Mouse (Mus musculus): ENCODE data around the gene Dnali1. TPM values are rescaled to one million over a fixed set of nuclear protein-coding genes. Genes with fewer than 3 reads are reported as not detected.

Gene Dnali1
- polyA plus RNA-seq (2012; rRNA removed; ENCODE audit: low replicate concordance), result 0.09 TPM in 1 of 2 replicates, not detected in the other

DNA sequence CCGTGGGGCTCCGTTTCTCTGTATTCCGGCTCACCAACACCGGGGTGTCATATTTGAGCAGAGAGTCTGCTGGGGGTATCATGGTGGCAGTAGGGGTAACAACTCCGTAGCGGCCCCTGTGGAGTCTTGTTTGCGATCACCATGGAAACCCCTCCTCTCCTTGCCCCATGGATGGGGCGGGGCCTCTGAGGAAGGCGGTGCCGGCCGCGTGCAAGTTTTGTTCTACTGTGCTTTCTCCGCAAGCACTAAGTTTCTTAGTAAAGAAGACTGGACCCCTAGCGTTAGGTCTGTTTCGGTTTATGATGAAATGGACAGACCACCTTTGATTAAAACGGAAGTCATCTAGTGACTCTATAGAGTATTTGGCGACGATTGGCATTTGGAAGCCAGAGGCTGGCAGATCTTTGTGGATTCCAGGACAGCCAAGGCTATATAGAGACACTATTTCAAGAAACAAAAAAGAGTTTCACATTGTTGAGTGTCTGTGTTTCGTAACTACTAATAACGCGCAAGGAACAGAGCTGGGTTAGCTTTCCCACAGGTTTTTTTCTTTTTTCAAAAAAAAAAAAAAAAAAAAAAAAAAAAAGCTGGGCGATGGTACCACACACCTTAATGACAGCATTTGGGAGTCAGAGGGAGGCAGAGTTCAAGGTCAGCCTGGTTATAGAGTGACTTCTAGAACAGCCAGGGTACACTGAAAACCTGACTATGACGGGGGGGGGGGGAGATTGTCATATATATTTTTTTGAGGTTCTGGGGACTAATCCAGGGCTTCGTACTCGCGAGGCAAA, at the start of gene Dnali1:
Dnali1 (minus strand) TSS at position 187 of the 791 bp plus-strand sequence.

DNA sequence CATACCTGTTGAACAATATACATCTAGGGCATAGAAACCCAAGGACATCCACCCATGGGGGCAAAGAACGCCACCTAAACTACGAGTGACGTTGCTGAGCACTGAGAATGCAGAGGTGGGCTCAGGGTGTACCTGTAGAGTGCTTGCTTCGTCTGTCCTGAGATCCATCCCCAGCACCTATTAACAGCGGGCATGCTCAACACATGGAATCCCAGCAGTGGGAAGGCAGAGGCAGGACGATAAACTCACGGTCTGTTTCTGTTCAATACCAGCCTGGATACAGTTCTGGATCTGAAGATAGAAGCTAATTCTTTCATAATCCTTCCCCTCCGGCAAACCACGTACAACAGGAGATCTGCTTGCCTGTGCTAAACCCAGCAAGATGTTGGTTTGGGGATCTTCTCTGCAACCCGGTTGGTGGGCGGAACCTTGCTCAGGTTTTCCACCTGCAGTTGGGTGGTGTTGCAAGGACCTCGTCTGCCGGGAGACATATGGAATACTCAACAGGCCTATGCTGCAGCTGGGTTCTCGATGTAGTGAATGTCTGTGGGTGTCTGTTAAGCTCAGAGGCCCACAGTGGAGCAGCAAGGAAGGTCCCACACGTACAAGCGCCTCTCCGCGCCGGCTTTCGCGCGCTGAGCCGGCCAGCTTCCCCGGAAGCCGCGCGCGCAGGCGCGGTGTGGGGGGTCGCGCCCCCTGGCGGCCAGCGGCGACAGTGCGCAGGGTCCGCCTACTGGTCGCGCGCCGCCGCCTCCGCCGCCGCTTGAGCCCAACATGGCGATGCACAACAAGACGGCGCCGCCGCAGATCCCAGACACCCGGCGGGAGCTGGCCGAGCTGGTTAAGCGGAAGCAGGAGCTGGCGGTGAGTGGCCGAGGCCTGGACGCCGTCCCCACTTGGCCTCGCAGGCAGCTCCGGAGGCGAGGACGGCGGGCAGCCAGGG, 19.2 kb upstream of the Dnali1 start, which contains the start of gene Meaf6:
Meaf6 (plus strand) TSS at position 732 of the 943 bp plus-strand sequence.

DNA sequence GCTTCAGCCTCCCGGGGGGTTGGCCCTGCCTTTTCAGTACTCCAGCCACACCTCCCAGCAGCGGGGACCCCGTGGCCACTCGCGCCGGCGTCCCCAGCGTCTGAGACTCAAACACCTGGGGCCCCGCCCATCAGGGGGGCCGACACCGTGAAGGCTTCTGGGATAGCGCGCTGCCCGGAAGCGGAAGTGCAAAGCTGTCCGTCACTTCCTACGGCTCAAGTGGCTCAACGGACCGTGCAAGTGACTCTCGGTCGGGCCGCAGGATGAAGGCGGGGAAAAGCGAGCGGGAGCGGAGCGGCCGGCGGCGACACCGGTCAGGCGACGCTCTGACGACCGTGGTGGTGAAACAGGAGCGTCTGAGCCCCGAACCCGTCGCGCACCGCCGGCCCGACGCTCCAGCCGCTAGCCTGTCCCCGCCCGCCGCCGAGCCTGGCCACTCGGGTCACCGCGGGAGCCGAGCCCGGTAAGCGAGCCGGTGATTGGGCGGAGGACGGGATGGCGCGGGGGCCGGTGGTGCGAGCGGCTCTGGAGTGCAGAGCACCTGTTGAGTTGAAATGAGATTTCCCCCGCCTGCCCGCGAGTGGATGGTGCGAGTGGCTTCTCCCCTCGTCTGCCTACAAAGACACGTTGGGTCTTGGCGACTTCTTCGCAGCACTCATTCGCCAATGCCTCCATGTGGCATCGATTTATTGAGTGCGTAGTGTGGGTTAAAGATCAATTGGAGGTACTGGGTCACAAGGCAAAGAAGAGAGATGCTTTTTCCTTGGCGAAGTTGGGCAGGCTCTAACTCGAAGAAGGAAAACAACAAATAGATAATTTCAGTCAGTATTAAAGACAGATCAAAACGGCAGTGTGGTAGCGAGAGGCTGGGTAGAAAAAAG, 1.2 kb upstream of the Dnali1 start, which contains the start of gene Snip1:
Snip1 (plus strand) TSS at position 183 of the 881 bp plus-strand sequence.

GRCm38 (mm10) chr4:125015806-125016635, 49.5 kb downstream of the Dnali1 start, which contains the start of gene Gnl2:
Gnl2 (plus strand) TSS chr4:125016585.

Other genes with a start within 250 kb of the Dnali1 start
- 29.5 and 40.0 TPM in 2 replicates for gene Yrdc, start 215.0 kb downstream of the Dnali1 start, polyA plus RNA-seq (2012; rRNA removed; ENCODE audit: low replicate concordance)
- 43.1 and 59.2 TPM in 2 replicates for gene 1110065P20Rik, start 214.5 kb downstream of the Dnali1 start, polyA plus RNA-seq (2012; rRNA removed; ENCODE audit: low replicate concordance)
- gene Maneal, start 203.5 kb downstream of the Dnali1 start, polyA plus RNA-seq (2012; rRNA removed; ENCODE audit: low replicate concordance), result 0.42 and 0.64 TPM in 2 replicates
- not detected in 2 replicates for gene Epha10, start 184.8 kb downstream of the Dnali1 start, polyA plus RNA-seq (2012; rRNA removed; ENCODE audit: low replicate concordance)
- 12.8 and 22.6 TPM in 2 replicates for gene 9930104L06Rik, start 128.7 kb downstream of the Dnali1 start, polyA plus RNA-seq (2012; rRNA removed; ENCODE audit: low replicate concordance)
- 2.0 and 11.9 TPM in 2 replicates for gene Cdca8, start 126.4 kb downstream of the Dnali1 start, polyA plus RNA-seq (2012; rRNA removed; ENCODE audit: low replicate concordance)
- gene Rspo1, start 79.3 kb downstream of the Dnali1 start, polyA plus RNA-seq (2012; rRNA removed; ENCODE audit: low replicate concordance), result 14.3 and 55.1 TPM in 2 replicates
- gene Gnl2, start 49.1 kb downstream of the Dnali1 start, polyA plus RNA-seq (2012; rRNA removed; ENCODE audit: low replicate concordance), result 22.1 and 37.0 TPM in 2 replicates
- gene Snip1, start 969 bp upstream of the Dnali1 start, polyA plus RNA-seq (2012; rRNA removed; ENCODE audit: low replicate concordance), result 6.0 and 12.0 TPM in 2 replicates
- 13.1 and 18.7 TPM in 2 replicates for gene Meaf6, start 19.4 kb upstream of the Dnali1 start, polyA plus RNA-seq (2012; rRNA removed; ENCODE audit: low replicate concordance)
- 8.9 and 14.0 TPM in 2 replicates for gene Zc3h12a, start 62.1 kb upstream of the Dnali1 start, polyA plus RNA-seq (2012; rRNA removed; ENCODE audit: low replicate concordance)

Data from subcutaneous adipose tissue, adult 2 months (tissue).